Mouse (Mus musculus) heart, adult 2 months (tissue): Measurements from ENCODE around the gene Kcnc1.

Experiments used
- EP300 ChIP-seq: fragments of 200-500 bp; IDR thresholded peaks from 2 replicates; pipeline ENCODE4 v1.6.1; 2011; ENCODE audit warnings: low read depth, low read length, control low read depth; ENCODE audit not compliant: insufficient read depth
- POLR2A ChIP-seq: fragments of 200-500 bp; IDR thresholded peaks from 2 replicates; pipeline ENCODE4 v1.6.1; 2011; ENCODE audit warnings: mild to moderate bottlenecking, low read depth, low read length, control low read depth; ENCODE audit not compliant: insufficient read depth

DNA sequence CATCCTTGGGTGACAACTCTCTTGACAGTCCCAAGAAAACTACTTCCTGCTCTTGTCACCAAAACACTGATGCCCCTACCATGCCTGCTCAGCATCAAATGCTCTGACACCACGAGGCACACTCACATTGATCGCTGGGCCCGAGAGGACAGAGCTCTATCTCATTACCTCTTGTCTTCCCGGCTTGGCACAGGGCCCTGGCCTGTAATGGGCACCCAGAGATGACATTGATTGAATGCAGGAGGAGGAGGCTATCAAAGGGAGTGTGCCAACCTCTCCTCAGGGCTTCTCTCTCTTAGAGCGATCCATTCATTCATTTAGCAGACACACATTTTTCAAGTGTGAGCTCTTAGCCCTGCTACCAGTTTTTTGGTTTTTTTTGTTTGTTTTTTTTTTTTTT lies 79.2 kb downstream of the Kcnc1 start:
- no peak for TF ChIP-seq EP300
- TF ChIP-seq POLR2A, result no peak
